Mouse (Mus musculus) olfactory bulb, adult 2 months (tissue): Measurements from ENCODE around the gene Kremen2.

Experiments used
- CTCF ChIP-seq: fragments of 200-500 bp; IDR thresholded peaks from 2 replicates; pipeline ENCODE4 v1.5.1; 2012; ENCODE audit warnings: low read depth, mild to moderate bottlenecking, low read length, moderate library complexity; ENCODE audit not compliant: insufficient read depth
- POLR2A ChIP-seq: fragments of 200-500 bp; IDR thresholded peaks from 2 replicates; pipeline ENCODE4 v1.6.1; 2012; ENCODE audit warnings: mild to moderate bottlenecking, low read depth, low read length, moderate library complexity; ENCODE audit not compliant: insufficient read depth

DNA sequence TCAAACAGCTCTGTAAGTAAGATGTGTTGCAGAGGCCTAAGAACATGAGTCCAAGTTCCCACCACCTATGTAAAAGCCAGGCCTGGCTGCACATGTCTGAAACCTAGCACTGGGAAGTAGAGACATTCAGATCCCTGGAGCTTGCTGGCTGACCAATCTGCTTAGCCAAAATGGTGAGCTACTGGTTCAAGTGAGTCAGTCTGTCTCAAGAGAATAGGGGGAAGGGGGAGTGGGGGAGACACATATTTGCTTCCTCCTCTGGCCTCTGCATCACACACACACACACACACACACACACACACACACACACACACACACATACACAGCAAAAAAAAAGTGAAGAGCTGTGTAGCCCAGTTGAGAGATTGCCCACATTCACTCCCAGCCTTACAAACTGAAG is 37.7 kb upstream of the Kremen2 start:
- TF ChIP-seq POLR2A (no peak), CTCF (no peak)
